Mouse (Mus musculus) bone marrow macrophage, adult 2 months (primary cell): ENCODE data around the gene Gm42674.

Experiments used
- CTCF ChIP-seq: IDR thresholded peaks from 2 replicates; pipeline ENCODE4 v1.5.1; 2012; ENCODE audit warnings: low read depth, mild to moderate bottlenecking, low read length, moderate library complexity
- POLR2A ChIP-seq: IDR thresholded peaks from 2 replicates; pipeline ENCODE4 v1.6.1; 2012; ENCODE audit warnings: mild to moderate bottlenecking, low read depth, low read length, borderline replicate concordance

- TF ChIP-seq POLR2A (no peak), CTCF (no peak)
Measured at GRCm38 (mm10) chr3:90627366-90627765, 25.7 kb downstream of the Gm42674 start.
